Mouse (Mus musculus): ENCODE measurements around the gene Fam168a. TPM values are rescaled to one million over a fixed set of nuclear protein-coding genes. Genes with fewer than 3 reads are reported as not detected.

Gene Fam168a
- total and polyA plus RNA-seq, 3 experiments, result 36.3 to 39.8 (median 37.1) TPM

GRCm38 (mm10) chr7:100855795-100856573, 149.5 kb downstream of the Fam168a start:
- no peaks in the 10 kb centered on the region for H3K79me2 ChIP-seq (replicated peaks; ENCODE audit: control insufficient read depth, insufficient read depth, low read length)
- intact Hi-C loops (cut with DNase I), result no loop called here
- H3K27me3 ChIP-seq (ENCODE audit: control insufficient read depth, insufficient read depth, low read length), result no peaks in the 10 kb centered on the region
- peak overlapping the region; percentile 26 for H3K27ac ChIP-seq
- WGBS, result 59% methylated on average over 5 of the region's 5 CpGs
- H3K36me3 ChIP-seq (ENCODE audit: control insufficient read depth, insufficient read depth, low read length), result no peaks in the 10 kb centered on the region
- H3K4me3 ChIP-seq, result no peak overlapping the region
- peak in 1 of 2 experiments; percentile 75 for DNase-seq
- no peak for TF ChIP-seq POLR2A (IDR thresholded peaks at IDR 0.05; ENCODE audit: insufficient read depth, low read depth, low read length)
- TF ChIP-seq EP300 (IDR thresholded peaks at IDR 0.05; ENCODE audit: insufficient read depth, low read depth, low read length), result no peak
- TF ChIP-seq CTCF (IDR thresholded peaks at IDR 0.05), result no peak
- no peak overlapping the region for H3K9ac ChIP-seq (ENCODE audit: low read depth, low read length)
- peaks cover 11% of the 10 kb centered on the region for H3K4me1 ChIP-seq (ENCODE audit: control insufficient read depth, insufficient read depth, low read length)

DNA sequence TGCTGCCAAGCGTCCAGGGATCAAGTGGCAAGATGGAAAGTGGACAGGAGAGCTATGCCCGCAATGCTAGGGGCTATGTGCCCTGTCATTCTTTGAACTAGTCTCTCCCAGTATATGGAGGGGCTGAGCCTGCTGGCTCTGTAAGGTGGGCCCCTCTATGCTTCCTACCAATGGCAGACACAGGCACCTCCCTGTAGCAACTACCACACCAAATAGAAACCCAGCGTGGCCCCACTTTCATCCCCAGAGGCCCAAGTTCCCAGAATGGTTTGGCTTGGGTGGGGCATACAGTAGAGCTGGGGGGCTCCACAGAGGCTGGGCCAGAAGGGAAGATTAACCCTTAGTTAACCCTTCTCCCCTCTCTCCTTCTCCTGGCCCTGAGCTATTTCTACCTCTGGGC, 154.0 kb downstream of the Fam168a start:
- H3K27me3 ChIP-seq (ENCODE audit: control insufficient read depth, insufficient read depth, low read length), result no peaks in the 10 kb centered on the region
- DNase-seq, result no peak
- H3K36me3 ChIP-seq (ENCODE audit: control insufficient read depth, insufficient read depth, low read length), result no peaks in the 10 kb centered on the region
- no peaks in the 10 kb centered on the region; the same call in none of the 2 replicates for H3K4me1 ChIP-seq (ENCODE audit: control insufficient read depth, insufficient read depth, low read length)
- no peak for TF ChIP-seq POLR2A (IDR thresholded peaks at IDR 0.05; ENCODE audit: insufficient read depth, low read depth, low read length)
- TF ChIP-seq EP300 (IDR thresholded peaks at IDR 0.05; ENCODE audit: insufficient read depth, low read depth, low read length), result no peak
- no peaks in the 10 kb centered on the region for H3K79me2 ChIP-seq (replicated peaks; ENCODE audit: control insufficient read depth, insufficient read depth, low read length)
- H3K4me3 ChIP-seq, result no peak overlapping the region
- intact Hi-C loops (cut with DNase I), result no loop called here
- 84% methylated on average over 3 of the region's 3 CpGs for WGBS
- no peak overlapping the region for H3K9ac ChIP-seq (ENCODE audit: low read depth, low read length)
- H3K27ac ChIP-seq, result no peak overlapping the region

DNA sequence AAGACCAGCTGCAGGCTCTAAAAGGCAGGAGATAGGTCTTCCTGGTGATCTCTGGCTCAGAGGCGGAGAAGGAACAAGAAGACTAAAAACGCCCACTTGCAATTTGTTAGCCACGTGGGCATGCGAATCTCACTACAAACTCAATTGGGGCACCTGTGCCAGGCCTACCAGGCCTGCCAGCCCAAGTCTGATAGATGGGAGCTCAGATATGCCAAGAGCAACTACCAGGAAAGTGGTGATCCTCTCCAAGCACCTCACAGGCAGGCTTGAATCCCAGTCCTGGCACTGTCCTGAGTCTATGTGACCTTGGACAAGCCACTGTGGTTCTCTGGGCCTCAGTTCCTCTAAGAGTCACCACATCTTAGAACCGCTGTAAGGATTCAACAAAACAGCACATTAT, 154.8 kb downstream of the Fam168a start:
- no peaks in the 10 kb centered on the region for H3K27me3 ChIP-seq (ENCODE audit: control insufficient read depth, insufficient read depth, low read length)
- TF ChIP-seq EP300 (IDR thresholded peaks at IDR 0.05; ENCODE audit: insufficient read depth, low read depth, low read length), result no peak
- no peak for TF ChIP-seq POLR2A (IDR thresholded peaks at IDR 0.05; ENCODE audit: insufficient read depth, low read depth, low read length)
- no peak for TF ChIP-seq CTCF (IDR thresholded peaks at IDR 0.05)
- intact Hi-C loops (cut with DNase I), result no loop called here
- H3K27ac ChIP-seq, result no peak overlapping the region
- WGBS, result 93% methylated on average over 5 of the region's 5 CpGs
- H3K9ac ChIP-seq (ENCODE audit: low read depth, low read length), result no peak overlapping the region
- H3K4me3 ChIP-seq, result no peak overlapping the region
- H3K79me2 ChIP-seq (replicated peaks; ENCODE audit: control insufficient read depth, insufficient read depth, low read length), result no peaks in the 10 kb centered on the region
- no peak for DNase-seq
- no peaks in the 10 kb centered on the region for H3K36me3 ChIP-seq (ENCODE audit: control insufficient read depth, insufficient read depth, low read length)
- H3K4me1 ChIP-seq (ENCODE audit: control insufficient read depth, insufficient read depth, low read length), result no peaks in the 10 kb centered on the region; the same call in none of the 2 replicates

DNA sequence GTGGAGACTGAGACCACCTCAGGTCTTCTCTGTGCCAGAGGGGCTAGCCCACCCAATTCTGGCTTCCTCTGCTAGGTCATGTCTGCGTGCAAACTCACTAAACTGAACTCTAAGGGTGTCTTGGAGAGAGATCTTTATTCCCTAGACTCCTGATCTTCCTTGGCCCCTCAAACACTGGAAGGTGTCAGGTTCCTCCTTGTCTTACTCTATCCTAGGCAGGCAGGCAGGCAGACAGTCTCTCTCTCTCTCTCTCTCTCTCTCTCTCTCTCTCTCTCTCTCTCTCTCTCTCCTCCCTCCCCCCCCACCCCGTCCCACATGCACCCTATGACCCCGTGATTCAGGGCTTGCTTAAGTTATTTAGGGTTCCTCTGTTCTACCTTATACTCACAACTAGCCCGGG, 155.9 kb downstream of the Fam168a start:
- 19% methylated on average over 4 of the region's 4 CpGs for WGBS
- H3K79me2 ChIP-seq (replicated peaks; ENCODE audit: control insufficient read depth, insufficient read depth, low read length), result no peaks in the 10 kb centered on the region
- H3K36me3 ChIP-seq (ENCODE audit: control insufficient read depth, insufficient read depth, low read length), result no peaks in the 10 kb centered on the region
- H3K4me1 ChIP-seq (ENCODE audit: control insufficient read depth, insufficient read depth, low read length), result no peaks in the 10 kb centered on the region; the same call in none of the 2 replicates
- no peak for TF ChIP-seq EP300 (IDR thresholded peaks at IDR 0.05; ENCODE audit: insufficient read depth, low read depth, low read length)
- TF ChIP-seq POLR2A (IDR thresholded peaks at IDR 0.05; ENCODE audit: insufficient read depth, low read depth, low read length), result no peak
- no peak for TF ChIP-seq CTCF (IDR thresholded peaks at IDR 0.05)
- peak overlapping the region; percentile 85 for H3K4me3 ChIP-seq
- DNase-seq, result no peak
- H3K27ac ChIP-seq, result no peak overlapping the region; the same call in 1 of the 2 replicates
- intact Hi-C loops (cut with DNase I), result no loop called here
- H3K27me3 ChIP-seq (ENCODE audit: control insufficient read depth, insufficient read depth, low read length), result no peaks in the 10 kb centered on the region
- H3K9ac ChIP-seq (ENCODE audit: low read depth, low read length), result peak overlapping the region; percentile 84

DNA sequence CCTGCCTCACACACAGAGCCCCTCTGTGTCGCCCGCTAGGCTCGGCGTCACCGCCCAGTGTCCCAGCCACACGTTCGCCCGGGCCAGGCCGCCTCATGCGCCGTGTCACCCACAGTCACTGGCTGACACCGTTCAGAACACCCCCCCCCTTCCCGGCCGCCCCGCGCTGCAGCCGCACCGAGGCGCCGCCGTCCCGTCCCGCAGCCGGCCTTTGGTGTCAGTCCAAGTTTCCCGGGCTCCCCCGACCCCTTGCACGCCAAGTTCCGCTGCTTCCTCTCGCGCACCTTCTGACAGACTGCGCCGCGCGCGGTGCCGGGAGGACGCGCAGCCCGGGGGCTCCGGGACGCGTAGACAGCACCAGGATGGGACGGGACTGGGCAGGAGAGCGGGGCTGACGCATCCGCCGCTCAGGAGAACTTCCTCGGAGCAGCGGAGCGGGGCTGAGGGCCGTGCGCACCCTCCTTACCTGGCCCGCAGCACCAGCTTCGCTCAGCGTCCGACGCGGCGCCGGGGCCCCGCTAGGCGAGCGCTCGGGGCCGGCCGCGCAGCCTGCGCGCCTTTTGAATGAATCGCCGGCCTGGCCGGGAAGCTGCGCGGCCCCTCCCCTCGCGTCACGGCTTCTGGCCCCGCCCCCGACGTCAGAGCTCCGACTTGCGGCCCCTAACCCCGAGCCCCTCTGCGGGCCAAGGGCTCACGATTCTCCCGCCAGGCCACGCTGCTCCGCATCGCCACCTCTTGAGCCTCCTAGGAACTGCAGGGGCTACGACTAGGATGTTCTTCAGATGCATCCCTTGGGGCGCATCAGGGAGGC, 156.6 kb downstream of the Fam168a start, which contains the start of gene Relt:
TSS of gene Relt (minus strand) at position 619 of the 811 bp plus-strand sequence.
- 0 out of 2 replicates have a peak, but pooled peaks have one; percentile 43 for TF ChIP-seq POLR2A (IDR thresholded peaks at IDR 0.05; ENCODE audit: insufficient read depth, low read depth, low read length)
- peak; percentile 67 for TF ChIP-seq CTCF (IDR thresholded peaks at IDR 0.05)
- TF ChIP-seq EP300 (IDR thresholded peaks at IDR 0.05; ENCODE audit: insufficient read depth, low read depth, low read length), result 0 out of 2 replicates have a peak, but pooled peaks have one; percentile 6
- Histone ChIP-seq H3K4me3 (peak within 1 kb of the TSS; percentile 85), H3K9ac (ENCODE audit: low read depth, low read length) (peak within 1 kb of the TSS; percentile 84), H3K27me3 (ENCODE audit: control insufficient read depth, insufficient read depth, low read length) (no peaks in the 10 kb centered on the region), H3K27ac (peak within 1 kb of the TSS; percentile 74), H3K79me2 (replicated peaks; ENCODE audit: control insufficient read depth, insufficient read depth, low read length) (no peaks in the 10 kb centered on the region), H3K4me1 (ENCODE audit: control insufficient read depth, insufficient read depth, low read length) (no peaks in the 10 kb centered on the region; the same call in none of the 2 replicates), H3K36me3 (ENCODE audit: control insufficient read depth, insufficient read depth, low read length) (no peaks in the 10 kb centered on the region)
- WGBS, result under 1% methylated on average over 91 of the region's 91 CpGs
- intact Hi-C loops (cut with DNase I), result no loop called here
- DNase-seq, result peak; percentile 94 to 96
